Mouse (Mus musculus): Measurements from ENCODE around the gene Kcnk7. TPM values are rescaled to one million over a fixed set of nuclear protein-coding genes. Genes with fewer than 3 reads are reported as not detected.

Gene Kcnk7
- polyA plus RNA-seq, 1 experiment from 2014 or later: 0.45 TPM

DNA sequence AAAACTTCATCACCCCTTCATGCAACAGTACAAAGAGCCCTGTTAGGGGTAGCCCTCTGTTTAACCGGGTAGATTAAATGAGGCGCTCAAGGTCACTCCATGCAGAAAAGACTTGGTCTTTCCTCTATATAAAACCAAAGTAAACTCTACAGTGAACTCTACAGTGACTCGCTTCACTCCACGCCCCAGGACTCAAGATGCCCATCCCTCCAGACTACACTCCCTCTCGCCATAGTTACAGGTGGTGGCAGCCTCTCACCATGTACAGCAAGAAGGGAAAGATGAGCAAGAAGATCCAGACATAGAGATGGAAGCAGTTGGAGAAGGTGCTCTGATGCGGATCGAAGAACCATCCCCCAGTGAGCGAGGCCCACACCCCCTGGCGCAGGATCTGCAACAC is 16.4 kb upstream of the Kcnk7 start:
- DNase-seq (ENCODE audit: low spot score) (no peak), ATAC-seq (replicated peaks; ENCODE audit: low FRiP score, low TSS enrichment, low read depth) (no peak)
- Histone ChIP-seq H3K36me3 (ENCODE audit: control insufficient read depth, insufficient read depth, low read length) (peaks cover 49% of the 10 kb centered on the region), H3K9ac (ENCODE audit: low read length) (peak overlapping the region; percentile 72), H3K4me1 (replicated peaks; ENCODE audit: control insufficient read depth, insufficient read depth, low read length) (peaks cover 34% of the 10 kb centered on the region), H3K27ac (ENCODE audit: low read depth) (peak overlapping the region; percentile 81), H3K27me3 (replicated peaks; ENCODE audit: control insufficient read depth, insufficient read depth, low read length) (no peaks in the 10 kb centered on the region), H3K4me2 (ENCODE audit: low read length) (peak overlapping the region; percentile 99), H3K9me3 (ENCODE audit: control insufficient read depth, low read length) (no peaks in the 10 kb centered on the region), H3K4me3 (ENCODE audit: low read depth, low read length) (peak overlapping the region; percentile 78)
- 19% methylated on average over 9 of the region's 9 CpGs for WGBS

DNA sequence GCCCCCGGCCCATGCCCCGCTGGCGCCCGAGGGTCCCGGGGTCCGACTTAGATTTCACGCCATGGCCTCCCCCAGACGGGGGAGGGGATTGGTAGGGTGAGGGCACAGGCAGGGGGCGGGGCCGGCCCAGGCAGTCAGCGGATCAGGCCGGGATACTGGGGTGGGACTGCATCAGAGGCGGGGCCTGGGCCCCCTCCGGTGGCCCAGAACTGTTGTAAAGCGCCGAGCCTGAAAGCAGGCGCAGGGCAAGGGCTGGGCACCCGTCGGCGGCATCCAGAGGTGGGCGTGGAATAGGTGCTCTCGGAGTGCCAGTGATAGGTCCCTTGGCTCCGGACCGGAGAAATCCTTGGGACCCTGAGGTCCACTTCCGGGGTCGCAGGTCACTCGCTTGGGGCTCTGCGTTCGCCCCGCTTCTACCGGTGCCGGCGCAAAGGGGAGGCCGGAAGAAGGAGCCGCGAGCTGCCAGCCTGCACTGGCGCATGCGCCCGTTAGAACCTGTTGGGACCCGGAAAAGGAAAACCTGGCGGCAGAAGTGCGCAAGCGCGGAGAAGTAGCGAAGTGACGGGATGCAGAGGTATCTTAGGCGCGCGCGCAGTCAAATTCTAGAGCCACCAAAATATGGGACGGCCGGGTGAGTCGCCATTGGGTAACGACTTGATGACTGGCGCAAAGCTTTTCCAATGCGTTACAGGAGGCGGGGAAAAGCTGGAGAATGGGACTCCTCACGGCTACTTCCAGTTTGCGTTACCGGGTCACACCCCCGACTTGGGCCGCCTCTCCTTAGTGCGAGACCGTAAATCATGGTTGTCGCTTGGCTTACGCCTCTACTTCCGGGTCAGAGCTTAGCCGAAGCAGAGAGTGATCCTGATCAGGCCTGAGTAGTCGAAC is 15.7 kb upstream of the Kcnk7 start, which contains the start of the genes Map3k11 and Pcnx3:
Gene Map3k11 (plus strand): TSS at position 543 of the 888 bp plus-strand sequence.
Gene Pcnx3 (minus strand): TSS at position 709 of the 888 bp plus-strand sequence.
- under 1% methylated on average over 69 of the region's 69 CpGs for WGBS
- H3K27me3 ChIP-seq (replicated peaks; ENCODE audit: control insufficient read depth, insufficient read depth, low read length): no peaks in the 10 kb centered on the region
- ATAC-seq (replicated peaks; ENCODE audit: low FRiP score, low TSS enrichment, low read depth): peak; percentile 90
- DNase-seq (ENCODE audit: low spot score): peak; percentile 94
- no peaks in the 10 kb centered on the region for H3K9me3 ChIP-seq (ENCODE audit: control insufficient read depth, low read length)
- peak within 1 kb of the TSS; percentile 81 for H3K27ac ChIP-seq (ENCODE audit: low read depth)
- H3K4me2 ChIP-seq (ENCODE audit: low read length): peak within 1 kb of the TSS; percentile 99
- H3K4me1 ChIP-seq (replicated peaks; ENCODE audit: control insufficient read depth, insufficient read depth, low read length): peaks cover 35% of the 10 kb centered on the region
- peaks cover 48% of the 10 kb centered on the region for H3K36me3 ChIP-seq (ENCODE audit: control insufficient read depth, insufficient read depth, low read length)
- H3K9ac ChIP-seq (ENCODE audit: low read length): peak within 1 kb of the TSS; percentile 72
- H3K4me3 ChIP-seq (ENCODE audit: low read depth, low read length): peak within 1 kb of the TSS; percentile 78

DNA sequence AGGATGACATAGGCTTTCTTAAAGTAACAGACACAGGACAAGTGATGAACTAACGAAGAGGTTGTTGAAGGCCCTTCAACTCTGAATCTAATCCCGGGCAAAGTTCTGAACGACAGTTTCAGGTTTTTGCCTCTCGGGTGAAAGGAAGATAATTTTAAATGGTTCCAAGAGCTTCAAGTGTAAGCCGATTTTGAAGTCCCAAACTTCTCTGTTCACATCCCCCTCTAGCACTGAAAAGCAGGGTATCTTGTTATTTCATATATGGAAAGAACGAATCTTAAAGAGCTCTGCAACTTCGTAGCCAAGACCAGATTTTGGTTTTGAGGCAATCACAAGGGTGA is 15.1 kb upstream of the Kcnk7 start:
- no peaks in the 10 kb centered on the region for H3K27me3 ChIP-seq (replicated peaks; ENCODE audit: control insufficient read depth, insufficient read depth, low read length)
- peak overlapping the region; percentile 81 for H3K27ac ChIP-seq (ENCODE audit: low read depth)
- peak overlapping the region; percentile 99 for H3K4me2 ChIP-seq (ENCODE audit: low read length)
- H3K9ac ChIP-seq (ENCODE audit: low read length): peak overlapping the region; percentile 72
- H3K4me1 ChIP-seq (replicated peaks; ENCODE audit: control insufficient read depth, insufficient read depth, low read length): peaks cover 35% of the 10 kb centered on the region
- H3K4me3 ChIP-seq (ENCODE audit: low read depth, low read length): peak overlapping the region; percentile 78
- no peak for ATAC-seq (replicated peaks; ENCODE audit: low FRiP score, low TSS enrichment, low read depth)
- H3K9me3 ChIP-seq (ENCODE audit: control insufficient read depth, low read length): no peaks in the 10 kb centered on the region
- WGBS: under 1% methylated on average over 7 of the region's 7 CpGs
- peaks cover 47% of the 10 kb centered on the region for H3K36me3 ChIP-seq (ENCODE audit: control insufficient read depth, insufficient read depth, low read length)
- DNase-seq (ENCODE audit: low spot score): no peak

DNA sequence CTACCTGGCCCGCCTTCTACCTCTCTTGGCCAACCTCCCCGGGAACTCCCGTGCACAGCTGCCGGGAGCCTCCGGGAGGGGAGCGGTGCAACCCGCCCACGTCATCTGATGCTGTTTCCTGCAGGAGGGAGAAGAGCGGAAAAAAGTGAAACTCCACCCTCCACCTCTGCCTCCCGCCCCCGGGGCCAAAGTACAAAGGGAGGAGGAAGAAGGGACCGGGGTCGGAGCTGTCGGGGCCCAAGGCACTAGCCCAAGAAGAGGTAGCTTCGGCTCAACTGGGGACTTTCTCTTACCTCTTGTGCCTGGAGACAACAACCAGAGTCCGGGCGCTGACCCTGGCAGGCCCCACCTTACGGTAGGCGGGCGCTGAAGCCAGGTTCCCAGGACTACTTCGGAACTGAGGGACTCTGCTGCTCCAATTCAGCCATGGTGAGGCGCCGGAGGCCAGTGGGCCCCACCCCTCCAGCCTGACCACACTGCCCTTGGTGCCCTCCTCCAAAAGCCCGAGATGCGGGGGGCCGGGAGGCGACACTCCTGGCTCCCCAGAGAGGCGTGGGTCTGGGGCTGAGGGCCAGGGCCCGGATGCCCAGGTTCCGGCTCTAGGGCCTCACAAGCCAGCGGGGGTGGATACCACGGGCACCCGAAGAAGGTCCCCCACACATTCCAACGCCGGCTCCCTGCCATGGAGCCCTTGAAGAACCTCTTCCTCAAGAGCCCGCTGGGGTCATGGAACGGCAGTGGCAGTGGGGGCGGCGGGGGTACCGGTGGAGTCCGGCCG is 14.4 kb upstream of the Kcnk7 start:
- WGBS: 7% methylated on average over 42 of the region's 42 CpGs
- ATAC-seq (replicated peaks; ENCODE audit: low FRiP score, low TSS enrichment, low read depth): peak; percentile 64
- peaks cover 35% of the 10 kb centered on the region for H3K4me1 ChIP-seq (replicated peaks; ENCODE audit: control insufficient read depth, insufficient read depth, low read length)

GRCm38 (mm10) chr19:5690343-5690735 is 13.8 kb upstream of the Kcnk7 start:
- peaks cover 35% of the 10 kb centered on the region for H3K4me1 ChIP-seq (replicated peaks; ENCODE audit: control insufficient read depth, insufficient read depth, low read length)
- 55% methylated on average over 15 of the region's 15 CpGs for WGBS
- ATAC-seq (replicated peaks; ENCODE audit: low FRiP score, low TSS enrichment, low read depth): no peak
- peak overlapping the region; percentile 78 for H3K4me3 ChIP-seq (ENCODE audit: low read depth, low read length)
- peak overlapping the region; percentile 99 for H3K4me2 ChIP-seq (ENCODE audit: low read length)
- DNase-seq (ENCODE audit: low spot score): no peak
- H3K9me3 ChIP-seq (ENCODE audit: control insufficient read depth, low read length): no peaks in the 10 kb centered on the region
- peak overlapping the region; percentile 81 for H3K27ac ChIP-seq (ENCODE audit: low read depth)
- peak overlapping the region; percentile 72 for H3K9ac ChIP-seq (ENCODE audit: low read length)
- H3K27me3 ChIP-seq (replicated peaks; ENCODE audit: control insufficient read depth, insufficient read depth, low read length): no peaks in the 10 kb centered on the region
- H3K36me3 ChIP-seq (ENCODE audit: control insufficient read depth, insufficient read depth, low read length): peaks cover 47% of the 10 kb centered on the region

More for the DNA sequence above, 14.4 kb upstream of the Kcnk7 start:
- Histone ChIP-seq H3K9ac (ENCODE audit: low read length) (peak overlapping the region; percentile 72), H3K9me3 (ENCODE audit: control insufficient read depth, low read length) (no peaks in the 10 kb centered on the region), H3K27ac (ENCODE audit: low read depth) (peak overlapping the region; percentile 81), H3K36me3 (ENCODE audit: control insufficient read depth, insufficient read depth, low read length) (peaks cover 47% of the 10 kb centered on the region), H3K4me3 (ENCODE audit: low read depth, low read length) (peak overlapping the region; percentile 78), H3K4me2 (ENCODE audit: low read length) (peak overlapping the region; percentile 99), H3K27me3 (replicated peaks; ENCODE audit: control insufficient read depth, insufficient read depth, low read length) (no peaks in the 10 kb centered on the region)
- DNase-seq (ENCODE audit: low spot score): peak; percentile 93

DNA sequence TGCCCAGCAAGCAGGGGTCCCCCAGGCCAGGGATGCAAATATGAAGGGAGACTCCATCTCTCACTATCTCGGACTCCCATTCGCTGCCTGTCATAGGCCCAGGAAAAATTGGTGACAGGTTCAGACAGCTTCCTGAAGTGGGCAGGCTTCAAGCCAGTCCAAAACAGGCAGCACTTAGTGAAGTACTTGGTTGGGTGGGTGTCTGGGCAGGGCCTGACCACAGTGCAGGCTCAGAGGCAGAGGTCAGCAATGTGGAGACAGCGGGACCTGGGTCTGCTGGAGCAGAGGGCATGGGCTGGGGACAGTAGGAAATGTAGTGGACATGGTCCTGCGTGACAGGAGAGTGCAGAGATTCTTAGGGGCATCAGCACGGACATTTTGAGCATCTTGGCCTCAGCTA is 12.6 kb upstream of the Kcnk7 start:
- H3K36me3 ChIP-seq (ENCODE audit: control insufficient read depth, insufficient read depth, low read length): peaks cover 48% of the 10 kb centered on the region
- peak overlapping the region; percentile 78 for H3K4me3 ChIP-seq (ENCODE audit: low read depth, low read length)
- peak overlapping the region; percentile 57; the same call in 1 of the 2 replicates for H3K27ac ChIP-seq (ENCODE audit: low read depth)
- peak overlapping the region; percentile 99 for H3K4me2 ChIP-seq (ENCODE audit: low read length)
- no peak for DNase-seq (ENCODE audit: low spot score)
- no peaks in the 10 kb centered on the region for H3K27me3 ChIP-seq (replicated peaks; ENCODE audit: control insufficient read depth, insufficient read depth, low read length)
- peaks cover 38% of the 10 kb centered on the region for H3K4me1 ChIP-seq (replicated peaks; ENCODE audit: control insufficient read depth, insufficient read depth, low read length)
- no peaks in the 10 kb centered on the region for H3K9me3 ChIP-seq (ENCODE audit: control insufficient read depth, low read length)
- ATAC-seq (replicated peaks; ENCODE audit: low FRiP score, low TSS enrichment, low read depth): no peak
- 73% methylated on average over 5 of the region's 5 CpGs for WGBS
- peak overlapping the region; percentile 41 for H3K9ac ChIP-seq (ENCODE audit: low read length)

DNA sequence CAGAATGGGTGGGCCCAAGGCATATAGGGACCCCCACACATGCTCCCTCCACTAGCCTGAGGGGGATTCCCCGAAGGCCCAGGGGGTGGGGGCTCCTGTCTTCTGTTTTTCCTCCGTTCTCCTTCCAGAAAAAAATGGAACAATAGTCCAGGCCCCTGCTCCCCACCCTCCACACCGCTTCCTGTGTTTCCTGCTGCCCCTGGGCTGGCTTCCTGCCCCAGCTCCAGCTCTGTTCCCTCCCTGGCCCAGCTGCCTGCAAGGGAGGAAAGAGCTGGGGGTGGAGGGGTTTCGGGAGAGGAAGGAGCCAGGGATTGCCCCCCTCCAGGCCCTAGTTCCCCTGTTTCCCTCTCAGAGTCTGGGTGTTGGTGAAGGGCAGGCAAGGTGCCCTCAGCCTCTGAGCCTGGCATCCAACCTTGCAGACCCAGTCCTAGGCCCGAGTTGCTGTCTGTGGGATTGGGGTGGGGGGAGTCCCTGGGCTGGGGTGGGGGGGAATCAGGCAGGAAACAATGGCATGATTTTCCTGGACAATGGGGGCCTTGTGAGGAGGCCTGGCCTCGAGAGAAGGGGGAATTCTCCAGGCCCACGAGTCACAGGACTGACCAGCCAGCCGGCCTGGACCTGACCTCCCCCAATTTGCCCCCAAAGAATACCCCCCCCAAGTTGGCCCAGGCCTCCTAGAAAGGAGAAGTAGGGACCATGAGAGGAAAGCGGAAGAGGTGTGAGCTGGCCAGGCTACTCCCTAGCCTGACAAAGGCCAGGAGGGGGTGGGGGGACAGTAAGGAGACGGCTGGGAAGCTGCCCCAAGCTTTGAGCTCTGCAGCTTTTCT is 11.9 kb upstream of the Kcnk7 start:
- no peak for ATAC-seq (replicated peaks; ENCODE audit: low FRiP score, low TSS enrichment, low read depth)
- no peak for DNase-seq (ENCODE audit: low spot score)
- 61% methylated on average over 10 of the region's 10 CpGs for WGBS
- Histone ChIP-seq H3K4me3 (ENCODE audit: low read depth, low read length) (peak overlapping the region; percentile 78), H3K9me3 (ENCODE audit: control insufficient read depth, low read length) (no peaks in the 10 kb centered on the region), H3K4me1 (replicated peaks; ENCODE audit: control insufficient read depth, insufficient read depth, low read length) (peaks cover 36% of the 10 kb centered on the region), H3K9ac (ENCODE audit: low read length) (peak overlapping the region; percentile 41), H3K27ac (ENCODE audit: low read depth) (peak overlapping the region; percentile 57), H3K36me3 (ENCODE audit: control insufficient read depth, insufficient read depth, low read length) (peaks cover 55% of the 10 kb centered on the region), H3K4me2 (ENCODE audit: low read length) (peak overlapping the region; percentile 99), H3K27me3 (replicated peaks; ENCODE audit: control insufficient read depth, insufficient read depth, low read length) (no peaks in the 10 kb centered on the region)

GRCm38 (mm10) chr19:5692913-5693396 is 11.2 kb upstream of the Kcnk7 start:
- DNase-seq (ENCODE audit: low spot score) (no peak), ATAC-seq (replicated peaks; ENCODE audit: low FRiP score, low TSS enrichment, low read depth) (no peak)
- Histone ChIP-seq H3K27me3 (replicated peaks; ENCODE audit: control insufficient read depth, insufficient read depth, low read length) (no peaks in the 10 kb centered on the region), H3K9me3 (ENCODE audit: control insufficient read depth, low read length) (no peaks in the 10 kb centered on the region), H3K4me3 (ENCODE audit: low read depth, low read length) (peak overlapping the region; percentile 8), H3K4me1 (replicated peaks; ENCODE audit: control insufficient read depth, insufficient read depth, low read length) (peaks cover 30% of the 10 kb centered on the region), H3K4me2 (ENCODE audit: low read length) (peak overlapping the region; percentile 99), H3K36me3 (ENCODE audit: control insufficient read depth, insufficient read depth, low read length) (peaks cover 61% of the 10 kb centered on the region), H3K9ac (ENCODE audit: low read length) (0 out of 2 replicates have a peak overlapping the region, but pooled peaks have one; percentile 41), H3K27ac (ENCODE audit: low read depth) (peak overlapping the region; percentile 57)
- 72% methylated on average over 10 of the region's 10 CpGs for whole genome bisulfite sequencing

Measured in intestine, embryonic 14.5 days (tissue).